Mouse (Mus musculus) CH12F3 (cell line): Measurements from ENCODE around the gene Bnc2.

Experiments used
- in situ Hi-C: fragments of 300-500 bp; cut with MboI; formaldehyde crosslinking; loops from 2 replicates; pipeline ENCODE4 v1.14.3; 2020; ENCODE audit warnings: low sequenced_read_pairs

The Bnc2 gene

GRCm38 (mm10) chr4:84510466-84510865 lies 164.6 kb downstream of the Bnc2 start:
- in situ Hi-C loops = no loop called here

- in situ Hi-C loops = no loop called here
These were observed 167.5 kb downstream of the Bnc2 start for GRCm38 (mm10) chr4:84507551-84507950.

- in situ Hi-C loops = no loop called here
These were observed 172.3 kb downstream of the Bnc2 start for GRCm38 (mm10) chr4:84502581-84503269.

GRCm38 (mm10) chr4:84500796-84501349 lies 174.2 kb downstream of the Bnc2 start:
- in situ Hi-C loops = no loop called here

GRCm38 (mm10) chr4:84500259-84500658 lies 174.8 kb downstream of the Bnc2 start:
- in situ Hi-C loops = no loop called here

GRCm38 (mm10) chr4:84498469-84498868 lies 176.6 kb downstream of the Bnc2 start:
- in situ Hi-C loops = no loop called here

GRCm38 (mm10) chr4:84488323-84488722 lies 186.8 kb downstream of the Bnc2 start:
- in situ Hi-C loops = no loop called here

GRCm38 (mm10) chr4:84482680-84483079 lies 192.4 kb downstream of the Bnc2 start:
- in situ Hi-C loops = no loop called here

GRCm38 (mm10) chr4:84472643-84473042 lies 202.4 kb downstream of the Bnc2 start:
- in situ Hi-C loops = no loop called here

GRCm38 (mm10) chr4:84470106-84470885 lies 204.8 kb downstream of the Bnc2 start:
- in situ Hi-C loops = no loop called here

- in situ Hi-C loops = no loop called here
These were observed 205.7 kb downstream of the Bnc2 start for GRCm38 (mm10) chr4:84469400-84469799.

- in situ Hi-C loops = no loop called here
These were observed 207.4 kb downstream of the Bnc2 start for GRCm38 (mm10) chr4:84467722-84468121.

GRCm38 (mm10) chr4:84458218-84458560 lies 216.9 kb downstream of the Bnc2 start:
- in situ Hi-C loops = no loop called here

- in situ Hi-C loops = no loop called here
These were observed 217.4 kb downstream of the Bnc2 start for GRCm38 (mm10) chr4:84457512-84458217.

GRCm38 (mm10) chr4:84456853-84457249 lies 218.2 kb downstream of the Bnc2 start:
- in situ Hi-C loops = no loop called here

GRCm38 (mm10) chr4:84456198-84456852 lies 218.8 kb downstream of the Bnc2 start:
- in situ Hi-C loops = no loop called here

GRCm38 (mm10) chr4:84454493-84454892 lies 220.6 kb downstream of the Bnc2 start:
- in situ Hi-C loops = no loop called here

- in situ Hi-C loops = no loop called here
These were observed 221.5 kb downstream of the Bnc2 start for GRCm38 (mm10) chr4:84453586-84453985.

- in situ Hi-C loops = no loop called here
These were observed 222.4 kb downstream of the Bnc2 start for GRCm38 (mm10) chr4:84452642-84453041.

GRCm38 (mm10) chr4:84449246-84450005 lies 225.6 kb downstream of the Bnc2 start:
- in situ Hi-C loops = no loop called here
